Mouse (Mus musculus): ENCODE results near the gene Irf8.

DNA sequence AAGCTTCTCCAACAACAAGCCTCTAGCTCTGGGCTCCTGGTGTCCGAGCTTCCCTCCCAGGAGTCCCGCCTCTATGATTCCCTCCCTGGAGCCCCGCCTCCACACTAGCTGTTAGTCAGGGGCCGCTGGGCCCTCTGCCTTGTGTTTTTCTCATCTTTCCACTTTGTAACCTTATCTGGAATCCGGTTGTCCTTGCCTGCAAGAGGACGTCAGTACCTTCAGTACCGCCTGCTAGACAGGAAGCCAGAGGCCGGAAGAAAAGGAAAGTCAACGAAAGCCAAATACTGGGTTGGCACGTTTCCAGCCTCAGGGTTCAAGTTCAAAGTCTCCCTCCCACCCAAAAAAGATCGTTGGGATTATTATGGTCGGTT lies 15.9 kb downstream of the Irf8 start:
- TF ChIP-seq POLR2A (IDR thresholded peaks at IDR 0.05; ENCODE audit: insufficient read depth, low read depth, low read length) (no peak), CTCF (IDR thresholded peaks at IDR 0.05; ENCODE audit: insufficient read depth, low read depth, low read length) (no peak)

All from olfactory bulb, adult 2 months (tissue).